Mouse (Mus musculus) testis, adult 2 months (tissue): Measurements from ENCODE around the gene Prps2.

Experiments
- CTCF ChIP-seq: fragments of 200-500 bp; IDR thresholded peaks from 2 replicates; pipeline ENCODE4 v1.5.1; 2012; ENCODE audit warnings: low read depth, mild to moderate bottlenecking, inconsistent platforms, low read length, moderate library complexity; ENCODE audit not compliant: control insufficient read depth, insufficient read depth, insufficient replicate concordance
- POLR2A ChIP-seq: fragments of 200-500 bp; IDR thresholded peaks from 2 replicates; pipeline ENCODE4 v1.6.1; 2012; ENCODE audit warnings: low read depth, mild to moderate bottlenecking, inconsistent platforms, low read length, moderate library complexity; ENCODE audit not compliant: control insufficient read depth

- TF ChIP-seq CTCF (no peak), POLR2A (no peak)
Observed at GRCm38 (mm10) chrX:167353617-167354016, 28.9 kb downstream of the Prps2 start.
